Mouse (Mus musculus) midbrain, embryonic 13.5 days (tissue): ENCODE data around the gene Psme1. TPM values are rescaled to one million over a fixed set of nuclear protein-coding genes. Genes with fewer than 3 reads are reported as not detected.
A peak's percentile ranks its signal among the peaks of the same experiment; 100 is the strongest.

ENCODE experiments used
- ATAC-seq: fragments of 200-750 bp; cut with Nextera tagmentation; 2 replicates; pipeline ENCODE4 v1.8.0; 2017; ENCODE audit warnings: mild to moderate bottlenecking, moderate TSS enrichment, moderate library complexity
- H3K27ac ChIP-seq: fragments of 300-500 bp; sonication (generic); 2 replicates; pipeline ENCODE4 v1.5.1; 2015; ENCODE audit warnings: inconsistent platforms, mild to moderate bottlenecking, moderate library complexity
- H3K27me3 ChIP-seq: fragments of 300-500 bp; sonication (generic); 2 replicates; pipeline ENCODE4 v1.6.1; 2015; ENCODE audit warnings: mild to moderate bottlenecking, inconsistent platforms
- H3K36me3 ChIP-seq: fragments of 300-500 bp; sonication (generic); 2 replicates; pipeline ENCODE4 v1.6.1; 2015; ENCODE audit warnings: mild to moderate bottlenecking, inconsistent platforms
- H3K4me1 ChIP-seq: fragments of 300-500 bp; sonication (generic); replicated peaks from 2 replicates; pipeline ENCODE4 v1.6.1; 2015; ENCODE audit warnings: inconsistent platforms
- H3K4me2 ChIP-seq: fragments of 300-500 bp; sonication (generic); replicated peaks from 2 replicates; pipeline ENCODE4 v1.6.1; 2015; ENCODE audit warnings: moderate library complexity, mild to moderate bottlenecking, inconsistent platforms
- H3K4me3 ChIP-seq: fragments of 300-500 bp; sonication (generic); replicated peaks from 2 replicates; pipeline ENCODE4 v1.5.1; 2015; ENCODE audit warnings: mild to moderate bottlenecking, inconsistent platforms
- H3K9ac ChIP-seq: fragments of 300-500 bp; sonication (generic); replicated peaks from 2 replicates; pipeline ENCODE4 v1.6.1; 2015; ENCODE audit warnings: mild to moderate bottlenecking, inconsistent platforms
- H3K9me3 ChIP-seq: fragments of 300-500 bp; sonication (generic); 2 replicates; pipeline ENCODE4 v1.6.1; 2016; ENCODE audit warnings: mild to moderate bottlenecking, inconsistent platforms
- WGBS: fragments of 180-500 bp; shearing (Covaris S2); methylation state at CpG from one replicate; pipeline ENCODE4 v1.1.7; 2015; 5-methylcytosine and 5-hydroxymethylcytosine counted together
- polyA plus RNA-seq: library from polyadenylated mRNA; unstranded; fragments of >200 nt; fragmentation: Nextera tagmentation; extraction: Ambion mirVana; gene quantifications from 2 replicates; pipeline ENCODE4 v1.2.1, GENCODE M21; 2015

The Psme1 gene
- polyA plus RNA-seq, 1 experiment from 2014 or later: 176 TPM

DNA sequence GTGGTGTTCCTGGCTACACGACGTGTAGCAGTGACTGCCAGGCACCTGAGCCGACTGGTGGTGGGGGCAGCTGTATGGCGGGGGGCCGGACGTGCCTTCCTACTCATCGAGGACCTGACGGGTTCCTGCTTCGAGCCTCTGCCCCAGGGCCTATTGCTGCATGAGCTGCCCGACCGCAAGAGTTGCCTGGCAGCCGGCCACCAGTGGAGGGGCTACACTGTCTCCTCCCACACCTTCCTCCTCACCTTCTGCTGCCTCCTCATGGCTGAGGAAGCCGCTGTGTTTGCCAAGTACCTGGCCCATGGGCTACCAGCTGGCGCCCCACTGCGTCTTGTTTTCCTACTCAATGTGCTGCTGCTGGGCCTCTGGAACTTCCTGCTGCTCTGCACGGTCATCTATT, 1.5 kb upstream of the Psme1 start:
- Histone ChIP-seq H3K9me3 (no peaks in the 10 kb centered on the region), H3K4me1 (peaks cover 20% of the 10 kb centered on the region), H3K27me3 (no peaks in the 10 kb centered on the region), H3K36me3 (peaks cover 17% of the 10 kb centered on the region), H3K9ac (no peak overlapping the region), H3K4me3 (no peak overlapping the region), H3K4me2 (no peak overlapping the region), H3K27ac (no peak overlapping the region)
- ATAC-seq: no peak
- 85% methylated on average over 16 of the region's 16 CpGs for WGBS

DNA sequence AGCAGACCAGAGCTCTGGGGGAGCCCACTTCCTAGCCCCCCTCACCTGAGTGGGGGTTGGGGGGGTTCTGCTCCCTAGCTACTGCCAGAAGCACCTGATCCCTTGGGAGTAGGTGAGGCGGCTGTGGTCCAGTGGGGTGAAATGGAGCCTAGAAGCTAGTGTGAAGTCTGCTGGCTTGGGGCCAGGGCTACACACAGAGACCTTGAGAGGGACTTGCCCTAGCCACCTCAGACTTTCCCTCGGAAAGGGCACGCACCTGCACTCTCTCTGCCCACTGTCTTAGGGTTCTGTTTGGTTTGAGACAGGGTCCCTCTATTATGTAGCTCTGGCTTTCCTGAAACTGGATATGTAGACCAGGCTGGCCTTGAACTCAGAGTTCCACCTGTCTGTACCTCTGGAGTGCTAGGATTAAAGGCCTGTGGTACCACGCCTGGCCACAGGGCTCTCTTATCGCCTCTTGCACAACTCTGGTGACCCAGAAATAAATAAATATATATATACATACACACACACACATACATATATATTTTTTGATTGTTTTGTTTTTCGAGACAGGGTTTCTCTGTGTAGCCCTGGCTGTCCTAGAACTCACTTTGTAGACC, 846 bp downstream of the Psme1 start:
- H3K27ac ChIP-seq: peak overlapping the region; percentile 86
- peak overlapping the region; percentile 88 for H3K4me2 ChIP-seq
- 34% methylated on average over 6 of the region's 6 CpGs for WGBS
- no peaks in the 10 kb centered on the region for H3K9me3 ChIP-seq
- H3K9ac ChIP-seq: peak overlapping the region; percentile 81
- H3K4me1 ChIP-seq: peaks cover 20% of the 10 kb centered on the region
- H3K36me3 ChIP-seq: peaks cover 21% of the 10 kb centered on the region
- peak; percentile 55 for ATAC-seq
- no peaks in the 10 kb centered on the region for H3K27me3 ChIP-seq
- peak overlapping the region; percentile 53 for H3K4me3 ChIP-seq

DNA sequence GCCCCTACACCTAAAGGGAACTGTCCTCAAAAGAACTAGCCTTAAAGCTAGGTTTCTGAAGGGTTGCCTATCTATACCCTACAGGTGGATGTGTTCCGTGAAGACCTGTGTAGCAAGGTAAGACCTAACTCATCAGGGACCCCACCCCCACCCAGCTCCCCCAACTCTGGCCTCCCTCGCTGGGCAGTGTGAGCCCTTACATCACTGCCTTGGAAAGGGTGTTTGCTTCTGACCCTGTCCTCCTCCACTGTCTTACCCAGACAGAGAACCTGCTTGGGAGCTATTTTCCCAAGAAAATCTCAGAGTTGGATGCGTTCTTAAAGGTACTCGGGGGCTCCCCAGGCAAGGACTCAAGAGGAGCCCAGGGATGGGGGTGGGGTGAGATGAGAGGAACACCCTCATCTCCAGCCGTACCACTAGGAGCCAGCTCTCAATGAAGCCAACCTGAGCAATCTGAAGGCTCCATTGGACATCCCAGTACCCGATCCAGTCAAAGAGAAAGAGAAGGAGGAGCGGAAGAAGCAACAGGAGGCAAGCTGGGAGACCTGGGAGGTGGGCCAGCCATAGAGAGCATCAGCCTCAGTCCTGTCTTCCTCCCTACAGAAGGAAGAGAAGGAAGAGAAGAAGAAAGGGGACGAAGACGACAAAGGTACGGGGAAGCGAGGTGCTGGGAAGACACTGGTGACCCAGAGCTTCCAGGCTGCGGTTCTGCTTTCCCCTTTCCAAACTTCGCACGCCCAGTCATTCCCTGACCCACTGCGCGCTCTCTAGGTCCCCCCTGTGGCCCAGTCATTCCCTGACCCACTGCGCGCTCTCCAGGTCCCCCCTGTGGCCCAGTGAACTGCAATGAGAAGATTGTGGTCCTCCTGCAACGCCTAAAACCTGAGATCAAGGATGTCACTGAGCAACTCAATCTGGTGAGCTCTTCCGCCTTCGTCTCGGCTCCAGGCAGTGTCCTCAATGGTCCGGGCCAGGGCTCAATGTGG, 1.9 kb downstream of the Psme1 start:
- 83% methylated on average over 23 of the region's 23 CpGs for WGBS
- Histone ChIP-seq H3K27me3 (no peaks in the 10 kb centered on the region), H3K36me3 (peaks cover 21% of the 10 kb centered on the region), H3K4me1 (peaks cover 26% of the 10 kb centered on the region), H3K9ac (no peak overlapping the region), H3K9me3 (no peaks in the 10 kb centered on the region), H3K4me3 (no peak overlapping the region), H3K4me2 (0 out of 2 replicates have a peak overlapping the region, but pooled peaks have one; percentile 88), H3K27ac (no peak overlapping the region)
- ATAC-seq: no peak

DNA sequence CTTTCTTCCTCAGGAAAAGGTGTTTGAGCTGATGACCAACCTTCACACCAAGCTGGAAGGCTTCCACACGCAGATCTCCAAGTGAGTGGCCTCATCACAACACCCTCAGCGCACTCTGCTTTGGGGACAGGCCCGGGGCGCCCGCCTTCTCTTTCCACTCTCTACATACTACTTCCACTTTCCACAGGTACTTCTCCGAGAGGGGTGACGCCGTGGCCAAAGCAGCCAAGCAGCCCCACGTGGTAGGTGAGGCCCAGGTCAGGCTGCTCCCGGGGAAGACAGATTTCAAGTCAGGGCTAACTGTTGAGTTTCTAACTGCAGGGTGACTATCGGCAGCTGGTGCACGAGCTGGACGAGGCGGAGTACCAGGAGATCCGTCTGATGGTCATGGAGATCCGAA, 2.8 kb downstream of the Psme1 start:
- no peak overlapping the region for H3K9ac ChIP-seq
- no peak overlapping the region for H3K27ac ChIP-seq
- H3K27me3 ChIP-seq: no peaks in the 10 kb centered on the region
- H3K4me1 ChIP-seq: peaks cover 32% of the 10 kb centered on the region
- WGBS: 95% methylated on average over 16 of the region's 16 CpGs
- no peak for ATAC-seq
- peaks cover 21% of the 10 kb centered on the region for H3K36me3 ChIP-seq
- H3K9me3 ChIP-seq: no peaks in the 10 kb centered on the region
- H3K4me2 ChIP-seq: no peak overlapping the region
- H3K4me3 ChIP-seq: no peak overlapping the region

DNA sequence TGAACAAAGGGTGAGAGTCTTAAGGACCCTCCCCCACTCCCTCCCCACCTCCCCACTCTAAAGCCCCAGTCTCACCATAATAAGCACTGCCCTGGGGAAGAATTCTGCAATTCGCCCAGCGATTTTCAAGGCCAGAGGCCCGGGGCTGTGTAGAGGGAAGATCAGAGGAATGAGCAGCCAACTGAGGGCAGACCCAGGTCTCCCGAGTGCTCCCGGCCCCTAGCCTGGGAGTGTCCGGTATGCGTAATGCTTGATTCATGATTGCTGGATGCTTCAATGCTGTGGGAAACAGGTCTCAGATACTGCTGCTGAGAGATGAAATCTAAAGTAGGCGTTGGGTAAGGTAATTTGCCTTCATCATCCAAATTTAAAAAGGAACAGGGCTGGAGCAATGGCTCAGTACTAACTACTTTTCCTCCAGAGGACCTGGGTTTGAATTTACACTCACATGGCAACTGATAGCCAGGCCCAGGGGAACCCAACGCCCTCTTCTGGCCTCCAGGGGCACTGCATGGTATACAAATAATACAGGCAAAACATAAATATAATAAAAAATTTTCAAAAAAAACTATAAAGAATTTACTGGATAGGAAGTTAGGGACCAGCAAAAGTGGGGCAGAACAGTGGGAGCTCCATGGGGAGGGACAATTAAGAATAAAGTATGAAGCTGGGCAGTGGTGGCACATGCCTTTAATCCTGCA, 4.2 kb downstream of the Psme1 start:
- ATAC-seq: no peak
- peaks cover 24% of the 10 kb centered on the region for H3K36me3 ChIP-seq
- H3K4me2 ChIP-seq: no peak overlapping the region
- H3K27ac ChIP-seq: no peak overlapping the region
- no peak overlapping the region for H3K9ac ChIP-seq
- H3K4me3 ChIP-seq: no peak overlapping the region
- WGBS: 67% methylated on average over 9 of the region's 9 CpGs
- H3K27me3 ChIP-seq: no peaks in the 10 kb centered on the region
- no peaks in the 10 kb centered on the region for H3K9me3 ChIP-seq
- H3K4me1 ChIP-seq: peaks cover 32% of the 10 kb centered on the region

DNA sequence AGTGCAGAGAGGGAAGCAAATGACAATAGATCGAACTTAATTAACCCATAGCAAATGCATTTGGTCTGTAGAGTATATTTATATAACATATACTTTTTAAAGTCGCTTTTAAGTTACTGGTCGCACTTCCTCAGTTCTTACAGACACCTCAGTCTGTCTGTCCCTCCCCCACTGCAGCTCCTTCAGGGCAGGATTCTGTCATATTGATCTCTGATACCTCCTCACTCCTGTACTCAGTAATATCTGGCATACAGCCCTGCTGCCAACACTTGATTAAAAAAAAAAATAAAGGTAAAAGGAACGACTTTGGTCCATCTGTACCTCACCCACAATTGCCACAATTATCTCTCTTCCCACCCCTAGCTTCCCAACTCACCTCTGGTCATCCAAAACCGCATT, 6.4 kb downstream of the Psme1 start:
- no peak for ATAC-seq
- peaks cover 20% of the 10 kb centered on the region for H3K4me1 ChIP-seq
- 38% methylated on average over 5 of the region's 5 CpGs for WGBS
- H3K4me3 ChIP-seq: peak overlapping the region; percentile 47
- H3K27me3 ChIP-seq: no peaks in the 10 kb centered on the region
- no peaks in the 10 kb centered on the region for H3K9me3 ChIP-seq
- H3K9ac ChIP-seq: peak overlapping the region; percentile 72; the same call in 1 of the 2 replicates
- H3K36me3 ChIP-seq: peaks cover 34% of the 10 kb centered on the region
- peak overlapping the region; percentile 65 for H3K4me2 ChIP-seq
- no peak overlapping the region for H3K27ac ChIP-seq

DNA sequence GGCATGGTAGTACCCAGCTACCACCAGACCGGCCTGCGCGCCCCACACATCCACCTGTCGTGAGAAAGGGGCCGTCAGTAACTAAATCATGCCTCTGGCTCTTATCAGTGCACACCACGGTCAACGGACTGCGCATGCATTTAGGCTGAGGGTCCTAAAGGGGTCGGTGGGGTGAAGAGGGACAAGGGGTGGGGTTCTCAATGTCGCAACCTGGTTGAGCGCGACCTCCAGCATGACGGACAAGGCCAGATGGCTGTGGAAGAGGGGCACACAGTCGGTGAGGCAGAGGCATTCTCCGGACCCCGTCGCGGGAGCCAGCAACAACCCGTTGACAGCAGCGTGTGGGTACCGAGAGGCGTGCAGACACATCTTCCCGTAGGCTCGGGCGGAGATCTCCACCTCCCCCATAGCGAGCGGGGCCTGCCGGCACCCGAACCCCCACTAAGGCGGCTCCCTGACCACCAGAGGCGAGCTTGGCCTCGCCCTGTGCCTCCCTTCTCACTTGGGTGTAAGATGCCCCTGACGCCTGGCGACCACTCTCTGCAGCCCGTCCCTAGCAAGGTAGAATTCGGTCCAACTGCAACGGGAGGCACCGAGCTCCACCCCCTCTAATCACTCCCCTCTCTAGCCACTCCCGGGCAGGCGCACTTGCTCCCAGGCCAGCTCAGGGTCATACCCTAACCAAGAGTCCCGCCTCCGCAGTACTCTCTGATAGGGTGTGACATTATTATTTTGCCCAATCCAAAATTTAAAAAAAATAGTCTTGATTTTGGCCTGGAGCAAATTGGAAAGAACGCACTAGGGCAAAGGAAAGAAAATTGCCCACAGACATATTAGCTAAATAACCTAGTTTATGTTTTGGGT, 7.0 kb downstream of the Psme1 start, which contains the start of gene Emc9:
Gene Emc9, minus strand, starts transcription at position 601 of the 864 bp plus-strand sequence.
- no peak within 1 kb of the TSS for H3K27ac ChIP-seq
- WGBS: 3% methylated on average over 43 of the region's 43 CpGs

DNA sequence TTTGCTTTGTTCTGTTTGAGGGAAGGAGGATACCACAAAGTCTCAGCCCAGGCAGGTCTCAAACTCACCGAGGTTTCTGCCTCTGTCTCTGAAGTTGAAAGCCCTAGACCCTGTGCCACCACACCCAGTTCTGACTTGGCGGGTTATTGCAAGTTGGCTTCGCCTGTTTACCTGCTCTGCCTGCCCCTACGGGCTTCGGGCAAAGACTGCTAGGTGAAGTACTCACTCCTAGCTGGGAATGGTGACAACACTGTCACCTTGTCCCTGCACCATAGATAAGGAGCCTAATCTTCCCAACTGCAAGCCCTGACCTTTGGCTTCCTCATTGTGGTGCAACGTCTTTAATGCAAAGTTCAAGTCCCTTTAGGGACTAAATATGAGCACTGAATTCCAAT, 7.6 kb downstream of the Psme1 start:
- ATAC-seq: no peak
- no peak overlapping the region for H3K9ac ChIP-seq
- H3K4me3 ChIP-seq: no peak overlapping the region
- no peak overlapping the region for H3K4me2 ChIP-seq
- 65% methylated on average over 6 of the region's 6 CpGs for WGBS
- peaks cover 25% of the 10 kb centered on the region for H3K36me3 ChIP-seq
- no peak overlapping the region for H3K27ac ChIP-seq
- no peaks in the 10 kb centered on the region for H3K9me3 ChIP-seq
- H3K27me3 ChIP-seq: no peaks in the 10 kb centered on the region
- peaks cover 25% of the 10 kb centered on the region for H3K4me1 ChIP-seq

More for the DNA sequence above, 7.0 kb downstream of the Psme1 start, which contains the start of gene Emc9:
- Histone ChIP-seq H3K4me2 (peak within 1 kb of the TSS; percentile 65), H3K27me3 (no peaks in the 10 kb centered on the region), H3K9ac (peak within 1 kb of the TSS; percentile 72), H3K36me3 (peaks cover 31% of the 10 kb centered on the region), H3K9me3 (no peaks in the 10 kb centered on the region), H3K4me3 (peak within 1 kb of the TSS; percentile 47), H3K4me1 (peaks cover 20% of the 10 kb centered on the region)
- peak; percentile 72 for ATAC-seq

DNA sequence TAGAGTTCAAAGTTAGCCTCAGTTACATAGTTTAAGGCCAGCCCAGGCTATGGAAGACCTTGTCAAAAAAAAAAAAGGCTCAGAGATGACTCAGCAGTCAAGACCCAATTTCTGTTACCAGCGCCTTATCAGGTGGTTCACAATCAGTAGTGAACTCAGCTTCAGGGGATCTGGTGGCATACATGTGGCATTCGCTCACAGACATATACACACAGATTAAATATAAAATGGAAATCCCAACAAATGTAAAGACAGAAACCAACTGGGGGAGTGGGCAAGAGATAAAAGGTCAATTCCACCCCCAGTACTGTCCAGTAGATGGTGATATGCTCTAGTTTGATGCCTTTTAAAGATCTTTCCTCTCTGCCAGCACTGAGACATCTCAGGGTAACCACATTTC, 8.2 kb downstream of the Psme1 start:
- H3K9ac ChIP-seq: no peak overlapping the region
- H3K4me2 ChIP-seq: no peak overlapping the region
- H3K4me3 ChIP-seq: no peak overlapping the region
- WGBS: 90% methylated on average over 2 of the region's 2 CpGs
- peaks cover 26% of the 10 kb centered on the region for H3K4me1 ChIP-seq
- H3K9me3 ChIP-seq: no peaks in the 10 kb centered on the region
- peaks cover 19% of the 10 kb centered on the region for H3K36me3 ChIP-seq
- no peaks in the 10 kb centered on the region for H3K27me3 ChIP-seq
- no peak overlapping the region for H3K27ac ChIP-seq
- ATAC-seq: no peak

DNA sequence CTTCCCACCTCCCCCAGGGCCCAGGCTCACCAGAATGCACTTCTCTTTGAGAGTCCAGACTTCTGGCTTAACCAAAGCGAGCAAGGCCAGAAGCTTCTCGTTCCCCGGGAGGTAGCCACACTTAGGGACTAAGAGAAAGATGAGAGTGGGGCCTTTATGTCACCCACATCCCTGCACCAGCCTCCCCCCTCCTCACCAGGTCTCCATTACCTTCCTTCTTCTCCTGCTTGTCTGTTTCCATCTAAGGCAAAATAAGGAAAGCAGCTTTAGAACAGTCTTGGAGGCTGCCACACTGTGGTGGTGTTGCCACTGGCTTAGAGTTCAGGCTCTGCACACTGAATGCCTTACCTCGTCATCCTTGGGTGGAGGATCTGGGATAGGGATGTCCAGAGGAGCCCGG, 11.3 kb downstream of the Psme1 start:
- no peak overlapping the region for H3K27ac ChIP-seq
- H3K4me2 ChIP-seq: no peak overlapping the region
- peaks cover 47% of the 10 kb centered on the region for H3K4me1 ChIP-seq
- no peaks in the 10 kb centered on the region for H3K27me3 ChIP-seq
- no peak overlapping the region for H3K4me3 ChIP-seq
- WGBS: 93% methylated on average over 5 of the region's 5 CpGs
- H3K9me3 ChIP-seq: no peaks in the 10 kb centered on the region
- peaks cover 18% of the 10 kb centered on the region for H3K36me3 ChIP-seq
- ATAC-seq: no peak
- H3K9ac ChIP-seq: no peak overlapping the region

DNA sequence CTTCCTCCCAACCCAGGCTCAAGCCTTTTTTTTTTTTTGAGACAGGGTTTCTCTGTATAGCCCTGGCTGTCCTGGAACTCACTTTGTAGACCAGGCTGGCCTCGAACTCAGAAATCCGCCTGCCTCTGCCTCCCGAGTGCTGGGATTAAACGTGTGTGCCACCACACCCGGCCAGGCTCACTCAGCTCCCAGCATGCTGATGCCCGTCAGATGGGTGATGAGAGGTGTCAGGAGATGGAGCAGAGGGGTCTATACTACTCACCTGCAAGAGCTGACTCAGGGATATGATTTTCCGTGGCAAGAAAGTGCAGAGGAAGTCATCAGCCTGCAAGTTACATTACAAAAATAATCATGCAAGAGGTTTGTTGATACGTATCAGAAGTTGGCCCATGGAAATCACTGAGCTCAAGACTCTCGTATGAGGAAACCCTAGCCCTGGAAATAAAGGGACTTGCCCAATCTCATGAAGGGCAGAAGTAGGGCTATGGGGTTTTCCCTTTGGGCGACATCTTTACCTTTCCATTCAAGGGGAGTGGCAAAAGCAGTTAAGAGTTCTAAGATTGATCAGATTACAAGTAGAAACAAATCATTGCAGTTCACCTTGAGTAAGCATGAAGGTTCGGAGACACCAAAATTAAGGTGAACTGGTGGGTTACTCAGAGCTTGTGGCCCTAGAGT, 12.0 kb downstream of the Psme1 start:
- Histone ChIP-seq H3K27ac (no peak overlapping the region), H3K4me2 (peak overlapping the region; percentile 99), H3K9me3 (no peaks in the 10 kb centered on the region), H3K4me1 (peaks cover 40% of the 10 kb centered on the region), H3K9ac (peak overlapping the region; percentile 95), H3K4me3 (peak overlapping the region; percentile 95), H3K36me3 (peaks cover 25% of the 10 kb centered on the region), H3K27me3 (no peaks in the 10 kb centered on the region)
- 89% methylated on average over 11 of the region's 11 CpGs for WGBS
- no peak for ATAC-seq
